Mouse (Mus musculus): Measurements from ENCODE around the gene Rnf182. TPM values are rescaled to one million over a fixed set of nuclear protein-coding genes. Genes with fewer than 3 reads are reported as not detected.
A peak's percentile ranks its signal among the peaks of the same experiment; 100 is the strongest.

Gene Rnf182
- total RNA-seq, 2 experiments from 2014 or later = 0.08 TPM; not detected in 1

- no peak for TF ChIP-seq CTCF (IDR thresholded peaks at IDR 0.05)
- no peak for DNase-seq
- intact Hi-C loops (cut with DNase I) = no loop called here
Measured at GRCm38 (mm10) chr13:43677883-43678244, 62.4 kb downstream of the Rnf182 start.

DNA sequence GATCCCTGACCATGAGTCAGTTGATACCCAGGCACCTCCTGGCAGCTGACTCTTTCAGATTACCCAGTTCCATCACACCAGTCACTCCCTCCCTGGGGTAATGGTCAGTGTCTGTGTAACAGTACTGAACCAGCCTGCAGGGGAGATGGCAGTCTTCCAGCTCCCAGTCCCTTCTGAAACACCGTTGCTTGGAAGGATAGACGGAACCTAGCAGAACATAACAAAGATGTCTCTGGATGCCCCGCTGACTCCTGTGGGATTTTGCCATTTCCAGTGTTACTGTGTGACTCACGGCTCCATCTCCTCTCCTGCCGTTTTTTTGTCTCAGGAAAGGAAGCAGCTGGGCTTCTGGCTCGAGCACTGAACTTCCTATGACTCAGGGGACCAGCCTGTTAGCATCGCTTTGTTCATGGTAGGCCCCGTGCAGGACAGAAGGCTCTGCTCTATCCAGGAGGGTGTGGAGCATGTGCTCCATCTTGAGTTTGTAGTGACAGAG lies 69.0 kb downstream of the Rnf182 start:
- no peak for TF ChIP-seq CTCF (IDR thresholded peaks at IDR 0.05)
- DNase-seq = peak; percentile 42
- intact Hi-C loops (cut with DNase I) = no loop called here
- no peak overlapping the region for H3K4me3 ChIP-seq
- H3K27ac ChIP-seq = no peak overlapping the region

More at GRCm38 (mm10) chr13:43677883-43678244, 62.4 kb downstream of the Rnf182 start:
- H3K27ac ChIP-seq = no peak overlapping the region
- no peak overlapping the region for H3K4me3 ChIP-seq

GRCm38 (mm10) chr13:43688065-43688464 lies 72.6 kb downstream of the Rnf182 start:
- Histone ChIP-seq H3K4me3 (no peak overlapping the region), H3K27ac (no peak overlapping the region)
- intact Hi-C loops (cut with DNase I) = no loop called here
- no peak for TF ChIP-seq CTCF (IDR thresholded peaks at IDR 0.05)
- no peak for DNase-seq

DNA sequence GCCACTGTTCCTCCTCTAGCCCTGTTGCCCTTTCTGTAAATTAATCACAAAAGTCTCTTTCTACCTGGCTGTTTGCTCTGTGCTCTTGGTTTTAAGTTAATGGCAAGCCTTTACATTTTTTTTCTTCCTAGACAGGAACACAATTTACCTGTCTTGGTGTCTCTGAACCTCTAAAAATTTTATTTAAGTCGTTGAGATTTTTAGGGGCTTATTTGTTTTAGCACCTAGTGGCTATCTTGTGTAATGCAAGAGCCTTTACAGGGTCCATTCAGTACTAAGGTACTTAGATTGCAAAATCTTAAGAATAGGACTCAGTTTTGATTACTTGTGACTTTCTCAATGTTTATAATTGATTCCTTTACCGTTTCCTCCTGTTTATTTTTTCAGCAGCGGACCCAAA lies 76.2 kb downstream of the Rnf182 start:
- peak; percentile 11; the same call in 1 of the 2 replicates for TF ChIP-seq CTCF (IDR thresholded peaks at IDR 0.05)
- no peak for DNase-seq
- Histone ChIP-seq H3K4me3 (no peak overlapping the region), H3K27ac (no peak overlapping the region)
- intact Hi-C loops (cut with DNase I) = no loop called here

DNA sequence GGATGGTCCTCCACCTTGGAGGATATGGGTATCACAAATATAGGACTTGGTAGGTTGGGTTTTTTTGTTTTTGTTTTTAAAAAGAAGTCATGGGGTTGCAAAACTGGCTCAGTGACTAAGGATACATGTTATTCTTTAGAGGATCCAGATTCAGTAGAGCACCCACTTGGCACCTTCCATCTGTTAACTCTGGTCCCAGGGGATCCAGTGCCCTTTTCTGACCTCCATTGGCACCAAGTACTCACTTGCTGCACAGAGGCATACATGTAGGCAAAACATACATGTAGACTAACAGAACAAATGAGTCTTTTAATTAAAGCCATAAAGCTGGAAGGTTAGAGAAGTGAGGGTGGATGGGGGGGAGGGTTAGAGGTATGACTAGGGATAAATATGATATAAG lies 80.0 kb downstream of the Rnf182 start:
- intact Hi-C loops (cut with DNase I) = no loop called here
- no peak for TF ChIP-seq CTCF (IDR thresholded peaks at IDR 0.05)
- H3K27ac ChIP-seq = no peak overlapping the region
- no peak for DNase-seq
- H3K4me3 ChIP-seq = no peak overlapping the region

DNA sequence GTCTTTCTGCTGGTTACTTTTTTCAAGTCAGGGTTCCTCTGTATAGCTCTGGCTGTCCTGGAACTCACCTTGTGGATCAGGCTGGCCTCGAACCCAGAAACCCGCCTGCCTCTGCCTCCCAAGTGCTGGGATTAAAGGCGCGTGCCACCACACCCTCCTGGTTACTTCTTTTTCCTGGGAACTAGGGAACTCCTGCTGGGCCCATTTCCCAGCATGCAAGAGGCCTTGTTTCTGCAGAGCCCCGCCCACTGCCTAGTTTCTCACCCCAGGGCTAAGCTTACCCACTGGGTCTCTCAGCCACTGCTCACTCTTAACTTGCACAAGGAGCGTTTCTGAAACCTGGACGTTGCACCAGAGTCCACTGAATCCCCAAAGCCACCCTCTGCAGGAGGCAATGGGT lies 80.5 kb downstream of the Rnf182 start:
- H3K27ac ChIP-seq = no peak overlapping the region
- intact Hi-C loops (cut with DNase I) = no loop called here
- no peak for DNase-seq
- H3K4me3 ChIP-seq = no peak overlapping the region
- no peak for TF ChIP-seq CTCF (IDR thresholded peaks at IDR 0.05)

DNA sequence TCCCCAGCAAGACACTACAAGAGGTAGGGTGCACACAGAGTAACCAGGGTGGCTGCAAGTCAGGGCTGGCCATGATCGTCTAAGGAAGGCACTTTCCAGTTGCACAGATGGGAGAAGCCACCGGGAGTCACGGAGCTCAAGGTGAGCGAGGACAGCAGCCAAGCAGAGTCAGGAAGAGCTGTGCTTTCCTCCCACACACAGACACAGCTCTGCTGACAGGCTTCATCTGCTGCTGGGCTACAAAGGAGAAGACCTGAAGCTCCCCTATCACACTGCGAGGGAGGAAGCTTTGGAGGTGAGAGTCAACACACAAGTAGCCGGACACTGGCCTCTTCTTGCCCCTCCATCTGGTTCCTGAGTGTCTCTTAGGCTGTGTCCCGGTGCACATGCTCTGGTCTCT lies 83.0 kb downstream of the Rnf182 start:
- Histone ChIP-seq H3K27ac (no peak overlapping the region), H3K4me3 (no peak overlapping the region)
- no peak for DNase-seq
- intact Hi-C loops (cut with DNase I) = no loop called here
- no peak for TF ChIP-seq CTCF (IDR thresholded peaks at IDR 0.05)

- no peak for TF ChIP-seq CTCF (IDR thresholded peaks at IDR 0.05)
- intact Hi-C loops (cut with DNase I) = no loop called here
- no peak overlapping the region for H3K27ac ChIP-seq
- H3K4me3 ChIP-seq = no peak overlapping the region
- peak; percentile 33 for DNase-seq
Measured at GRCm38 (mm10) chr13:43703471-43703870, 88.0 kb downstream of the Rnf182 start.

DNA sequence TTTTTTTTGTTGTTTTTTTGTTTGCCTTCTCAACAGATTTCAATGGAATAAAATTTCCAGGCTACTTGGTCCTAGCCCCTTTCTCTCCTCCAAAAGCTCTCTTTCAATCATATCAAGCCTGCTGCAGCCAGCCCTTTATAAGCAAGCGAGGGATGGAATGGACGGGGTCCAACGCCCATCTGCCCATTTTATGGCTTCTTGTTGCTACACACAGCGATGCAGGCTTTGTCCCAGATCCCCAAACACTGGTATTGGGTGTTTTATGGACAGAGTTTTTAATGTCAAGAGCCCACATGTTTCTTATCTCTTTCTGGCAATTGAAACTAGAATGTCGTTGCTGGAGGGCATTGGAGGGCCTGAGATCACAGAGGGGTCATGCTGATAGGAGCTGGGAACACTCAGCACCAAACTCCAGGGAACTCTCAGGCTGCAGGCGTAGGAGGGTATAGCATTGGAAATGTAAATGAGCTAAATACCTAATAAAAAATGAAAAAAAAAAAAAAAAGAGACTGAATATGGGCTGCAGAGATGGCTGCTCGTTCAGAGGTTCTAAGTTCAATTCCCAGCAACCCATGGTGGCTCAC lies 89.1 kb downstream of the Rnf182 start:
- TF ChIP-seq CTCF (IDR thresholded peaks at IDR 0.05) = no peak
- Histone ChIP-seq H3K27ac (no peak overlapping the region), H3K4me3 (no peak overlapping the region)
- DNase-seq = no peak
- intact Hi-C loops (cut with DNase I) = no loop called here

DNA sequence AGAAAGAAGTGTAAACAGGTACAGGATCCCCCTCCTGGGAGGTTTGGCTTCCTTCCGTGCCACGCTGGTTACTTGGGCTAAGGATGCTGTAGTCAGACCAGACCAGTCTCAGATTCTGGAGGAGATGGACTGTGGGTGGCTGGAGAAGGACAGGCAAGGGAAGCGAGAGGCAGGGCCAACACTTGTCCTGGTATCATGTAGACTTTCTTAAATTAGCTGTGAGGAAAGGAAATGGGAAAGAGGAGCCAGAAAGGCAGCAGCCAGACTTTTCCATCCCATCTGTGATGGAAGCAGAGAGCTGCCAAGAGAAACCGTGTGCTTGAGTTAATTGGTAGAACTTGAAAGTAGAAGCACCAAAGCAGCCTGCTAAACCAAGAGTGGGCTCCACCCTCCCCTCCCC lies 90.9 kb downstream of the Rnf182 start:
- TF ChIP-seq CTCF (IDR thresholded peaks at IDR 0.05) = no peak
- intact Hi-C loops (cut with DNase I) = no loop called here
- DNase-seq = peak; percentile 30
- H3K4me3 ChIP-seq = no peak overlapping the region
- no peak overlapping the region for H3K27ac ChIP-seq

DNA sequence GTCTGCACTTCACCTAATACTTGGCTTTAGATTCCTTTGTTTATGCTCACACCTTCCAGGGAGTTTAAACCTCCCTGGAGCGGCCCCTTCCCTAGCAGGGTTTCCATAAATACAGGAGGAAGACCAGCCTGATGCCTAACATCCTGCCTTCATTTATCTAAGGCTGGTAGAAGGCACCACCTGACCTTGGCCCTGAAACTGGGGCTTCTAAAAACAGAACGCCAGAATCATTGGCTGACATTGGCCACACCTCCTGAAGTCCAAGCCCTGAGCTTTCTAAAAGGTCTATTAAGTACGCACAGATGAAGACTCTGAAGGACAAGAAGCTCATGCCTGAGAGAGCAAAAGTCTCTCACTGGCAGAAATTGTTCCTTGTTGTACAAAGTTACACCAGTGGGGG lies 94.0 kb downstream of the Rnf182 start:
- TF ChIP-seq CTCF (IDR thresholded peaks at IDR 0.05) = no peak
- Histone ChIP-seq H3K4me3 (no peak overlapping the region), H3K27ac (peak overlapping the region; percentile 50; the same call in 1 of the 2 replicates)
- intact Hi-C loops (cut with DNase I) = no loop called here
- no peak for DNase-seq

GRCm38 (mm10) chr13:43711708-43712314 lies 96.3 kb downstream of the Rnf182 start:
- Histone ChIP-seq H3K4me3 (no peak overlapping the region), H3K27ac (no peak overlapping the region)
- DNase-seq = no peak
- TF ChIP-seq CTCF (IDR thresholded peaks at IDR 0.05) = no peak
- intact Hi-C loops (cut with DNase I) = no loop called here

- intact Hi-C loops (cut with DNase I) = no loop called here
- no peak for TF ChIP-seq CTCF (IDR thresholded peaks at IDR 0.05)
- Histone ChIP-seq H3K4me3 (no peak overlapping the region), H3K27ac (no peak overlapping the region)
- no peak for DNase-seq
Measured at GRCm38 (mm10) chr13:43714741-43715140, 99.2 kb downstream of the Rnf182 start.

DNA sequence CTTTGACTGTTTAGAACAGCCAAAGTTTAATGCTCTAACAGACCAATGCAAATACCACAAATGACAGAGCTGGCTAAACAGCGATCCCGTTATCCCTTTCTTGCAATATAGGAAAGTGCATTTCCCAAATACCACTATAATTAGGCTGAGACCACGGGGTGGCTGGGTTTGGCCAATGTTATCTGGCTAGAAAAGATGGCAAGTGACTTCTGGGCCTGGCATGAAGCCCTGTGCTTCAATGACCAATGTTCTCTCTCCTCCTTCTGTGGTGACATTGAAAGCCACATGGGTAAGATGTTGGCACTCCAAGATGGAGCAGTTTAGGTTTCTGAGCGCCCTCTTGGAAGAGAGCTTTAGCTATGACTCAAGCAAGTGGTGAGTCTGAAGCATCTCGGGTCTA lies 100.0 kb downstream of the Rnf182 start:
- H3K27ac ChIP-seq = no peak overlapping the region
- no peak for DNase-seq
- no peak overlapping the region for H3K4me3 ChIP-seq
- TF ChIP-seq CTCF (IDR thresholded peaks at IDR 0.05) = no peak
- intact Hi-C loops (cut with DNase I) = no loop called here

Data from gastrocnemius, adult 2 months (tissue).